Mouse (Mus musculus) lung, postnatal 0 days (tissue): ENCODE data around the gene Prkcd.

Experiments
- CTCF ChIP-seq: IDR thresholded peaks from 2 replicates; pipeline ENCODE4 v1.5.1; 2016; ENCODE audit warnings: antibody characterized with exemption, mild to moderate bottlenecking
- EP300 ChIP-seq: IDR thresholded peaks from 2 replicates; pipeline ENCODE4 v1.6.1; 2016; ENCODE audit warnings: antibody characterized with exemption, mild to moderate bottlenecking, control low read depth

GRCm38 (mm10) chr14:30576260-30576659 is 49.8 kb downstream of the Prkcd start:
- TF ChIP-seq CTCF (no peak), EP300 (no peak)
